Mouse (Mus musculus) lung, adult 18-20 months (tissue): ENCODE measurements around the gene Tmem150c.

ENCODE experiments used
- DNase-seq, 2 experiments: peaks; one replicate each; pipeline ENCODE4 v3.0.0; 2022; ENCODE audit warnings: mixed read lengths in 2 of 2

The Tmem150c gene

DNA sequence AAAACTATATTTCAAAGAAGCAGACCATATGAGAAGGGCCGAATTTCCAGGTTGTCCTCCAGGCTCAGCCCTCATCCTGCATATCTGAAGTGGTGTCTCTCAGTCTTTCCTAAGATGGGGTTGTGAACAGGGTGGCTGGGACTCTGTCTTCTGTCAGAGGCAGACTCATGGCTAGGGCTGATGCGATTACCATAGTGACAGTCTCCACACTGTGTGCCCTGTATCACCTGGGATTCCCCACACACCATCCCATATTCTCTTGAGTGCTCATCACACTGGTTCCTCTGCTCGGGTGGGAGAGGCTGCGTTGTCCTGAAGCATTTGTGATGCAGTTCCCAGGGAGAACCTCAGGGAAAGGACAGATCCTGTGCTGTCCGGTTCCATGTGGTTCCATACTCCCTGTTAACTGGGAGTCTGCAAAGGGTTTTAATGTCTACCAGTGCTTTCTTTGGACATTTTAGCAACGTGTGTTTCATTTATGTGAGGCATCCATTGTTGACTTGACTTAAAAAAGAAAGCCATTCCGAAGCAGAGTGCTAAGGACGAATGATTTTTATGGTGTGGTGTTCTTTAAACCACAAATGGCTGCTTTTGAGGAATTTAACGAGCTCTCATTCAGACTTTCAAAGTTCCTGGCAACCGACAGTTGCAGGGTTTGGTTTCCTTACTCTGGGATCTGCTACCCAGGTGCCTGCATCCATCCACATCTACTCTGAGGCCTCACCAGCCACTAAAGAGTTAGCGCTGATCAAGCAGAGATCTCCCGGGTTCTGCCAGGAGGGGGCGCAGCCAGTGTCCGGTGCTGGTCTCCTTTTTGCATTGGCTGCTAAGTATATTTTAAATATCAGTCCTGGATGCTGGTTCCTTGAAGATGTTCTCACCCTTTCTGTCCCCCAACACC is 7.2 kb upstream of the Tmem150c start:
- DNase-seq, result peak; percentile 30 to 37

DNA sequence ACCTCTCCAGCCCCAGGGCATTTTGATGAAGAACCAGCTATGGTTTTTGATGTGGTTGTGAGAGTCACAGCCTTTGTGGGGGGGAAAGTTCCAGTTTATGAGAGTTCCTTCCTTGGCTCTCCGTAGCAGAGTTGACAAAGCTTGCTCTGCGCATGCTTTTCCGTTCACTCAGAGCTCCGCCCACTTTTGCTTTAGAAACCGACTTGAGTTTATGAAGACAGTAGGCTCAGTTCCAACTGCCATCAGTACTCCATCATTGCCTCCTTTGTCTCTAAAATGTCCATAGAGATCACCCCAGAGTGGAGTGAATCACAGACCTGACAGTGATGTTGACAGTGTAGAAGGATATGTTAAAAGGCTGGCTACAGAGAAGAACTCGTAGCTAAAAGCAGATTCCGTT is 3.8 kb upstream of the Tmem150c start:
- no peak for DNase-seq

DNA sequence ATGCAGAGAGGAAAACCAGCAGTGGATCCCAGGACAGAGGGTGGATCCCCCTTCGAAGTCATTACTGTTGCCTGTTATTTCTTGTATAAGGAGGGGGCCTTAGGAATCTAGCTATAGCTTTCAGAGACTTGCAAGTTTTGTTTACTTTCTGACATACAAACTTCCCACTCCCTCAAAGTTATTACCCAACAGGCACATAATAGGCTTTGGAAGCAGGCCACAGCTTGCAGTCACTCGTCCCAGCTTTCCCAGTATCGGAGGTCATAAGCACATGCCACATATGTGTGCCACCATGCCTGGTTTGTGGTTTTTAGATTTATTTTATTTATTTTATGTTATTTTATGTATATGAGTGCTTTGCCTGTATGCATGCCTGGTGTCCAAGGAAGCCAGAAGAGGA is 3.2 kb upstream of the Tmem150c start:
- DNase-seq, result no peak

DNA sequence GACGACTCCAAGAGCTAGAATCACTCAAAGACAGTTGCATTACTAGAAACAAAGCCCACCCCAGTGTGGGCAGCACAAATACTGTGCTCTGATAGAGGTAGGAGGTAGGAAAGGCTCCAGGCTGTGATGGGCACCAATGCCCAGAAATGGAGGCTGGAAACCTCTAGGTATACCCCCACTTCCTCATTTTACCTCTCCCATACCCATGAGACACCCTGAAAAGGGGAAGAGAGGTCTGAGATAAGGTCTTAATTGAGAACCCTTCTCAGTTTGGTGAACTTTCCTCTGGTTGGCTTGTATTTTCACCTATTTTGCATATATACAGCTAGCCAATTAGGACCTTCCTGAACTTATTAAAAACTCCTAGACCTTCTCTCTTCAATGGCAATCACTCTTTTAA is 2.4 kb upstream of the Tmem150c start:
- no peak for DNase-seq

DNA sequence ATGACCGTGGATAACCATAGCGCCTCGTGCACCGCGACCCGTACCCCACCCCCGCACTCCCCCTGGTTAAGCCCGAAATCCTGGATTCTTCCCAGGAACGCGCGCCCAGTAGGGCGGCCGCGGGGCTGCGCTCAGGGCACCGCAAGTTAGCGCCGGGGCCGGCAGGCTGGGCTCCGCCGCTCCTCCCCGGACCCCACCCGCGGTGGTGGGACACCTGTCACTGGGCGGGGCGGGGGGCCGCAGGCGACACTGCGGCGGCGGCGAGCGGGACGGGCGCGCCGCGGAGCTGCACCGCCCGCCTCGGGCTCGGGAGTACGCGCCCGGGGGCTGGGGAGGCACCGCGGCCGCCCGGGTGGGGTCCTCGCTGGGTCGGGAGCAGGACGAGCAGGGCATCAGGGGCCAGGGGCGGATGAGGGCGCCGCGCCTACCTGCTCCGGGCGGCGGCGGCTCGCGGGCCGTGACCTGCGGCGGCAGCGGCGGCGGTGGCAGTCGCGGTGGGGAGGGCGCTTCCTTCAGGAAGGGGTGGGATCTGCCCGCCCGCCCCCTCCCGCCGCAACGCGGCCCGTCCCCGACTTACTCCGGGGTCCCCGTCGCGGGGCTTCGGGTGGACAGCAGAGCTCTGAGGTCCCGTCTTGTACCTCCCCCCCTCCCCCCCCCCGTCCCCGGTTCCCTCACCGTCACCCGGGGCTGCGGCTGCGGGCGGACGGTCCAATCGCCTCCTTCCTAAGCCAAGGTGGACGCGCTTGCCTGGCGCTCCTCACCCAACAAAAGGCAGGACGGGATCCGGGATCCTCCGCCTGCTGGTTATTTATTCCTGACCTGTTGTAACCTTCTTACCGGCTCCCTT is 594 bp downstream of the Tmem150c start:
- DNase-seq, result peak; percentile 8 to 25

DNA sequence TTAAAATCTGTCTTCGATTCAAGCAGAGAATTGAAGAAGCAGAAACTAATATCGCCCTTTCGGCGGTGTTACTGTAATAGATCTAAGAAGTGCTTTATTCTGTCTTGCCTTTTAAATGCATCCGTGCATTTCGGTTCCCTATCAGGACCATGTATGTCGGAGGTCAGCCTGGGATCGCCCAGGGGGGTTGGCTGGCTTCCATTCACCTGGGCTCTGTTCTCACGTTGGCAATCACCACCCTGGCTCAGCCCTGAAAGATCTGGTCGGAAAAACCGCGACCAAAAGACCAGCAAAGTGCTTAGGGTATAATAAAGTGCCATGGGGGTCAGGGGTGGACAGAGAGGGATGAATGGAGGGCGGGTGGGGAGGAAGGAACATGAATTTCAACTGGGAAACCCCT is 1.3 kb downstream of the Tmem150c start:
- DNase-seq, result no peak

DNA sequence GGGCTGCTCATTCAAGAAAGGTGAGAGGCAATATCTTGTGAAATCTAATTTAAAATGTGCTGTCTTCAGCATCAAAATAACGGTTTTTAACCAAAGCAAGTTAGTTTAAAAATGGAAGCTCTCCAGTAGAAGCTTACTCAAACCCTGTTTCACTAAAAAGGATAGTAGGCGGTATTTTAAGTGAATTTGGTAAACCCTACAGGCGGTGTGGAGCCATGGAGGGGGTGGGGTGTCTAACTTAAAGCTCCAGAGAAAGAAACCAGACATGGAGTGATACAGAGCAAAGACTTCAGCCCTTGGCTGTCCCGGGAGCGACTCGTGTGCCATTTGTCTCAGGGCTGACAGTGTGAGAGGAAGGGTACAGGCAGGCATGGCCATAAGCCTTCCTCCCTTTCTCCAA is 4.0 kb downstream of the Tmem150c start:
- no peak for DNase-seq

DNA sequence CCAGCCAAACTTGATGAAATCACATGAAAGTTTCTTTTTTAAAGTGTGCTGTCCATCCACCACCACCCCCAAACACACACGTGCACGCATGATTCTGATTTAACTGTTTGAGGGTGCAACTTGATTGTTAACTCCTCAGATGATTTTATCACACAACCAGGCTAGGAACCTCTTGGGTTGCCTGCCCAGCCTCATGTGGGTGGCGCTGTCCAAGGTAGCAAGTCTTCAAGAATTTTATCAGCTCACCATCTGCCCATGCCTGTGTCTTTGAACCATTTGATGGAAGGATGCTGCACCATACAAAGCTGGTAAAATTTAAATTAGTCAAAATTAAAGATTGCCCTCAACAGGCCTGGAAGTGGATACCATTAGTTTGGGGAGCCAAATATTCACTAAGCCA is 9.6 kb downstream of the Tmem150c start:
- no peak for DNase-seq

DNA sequence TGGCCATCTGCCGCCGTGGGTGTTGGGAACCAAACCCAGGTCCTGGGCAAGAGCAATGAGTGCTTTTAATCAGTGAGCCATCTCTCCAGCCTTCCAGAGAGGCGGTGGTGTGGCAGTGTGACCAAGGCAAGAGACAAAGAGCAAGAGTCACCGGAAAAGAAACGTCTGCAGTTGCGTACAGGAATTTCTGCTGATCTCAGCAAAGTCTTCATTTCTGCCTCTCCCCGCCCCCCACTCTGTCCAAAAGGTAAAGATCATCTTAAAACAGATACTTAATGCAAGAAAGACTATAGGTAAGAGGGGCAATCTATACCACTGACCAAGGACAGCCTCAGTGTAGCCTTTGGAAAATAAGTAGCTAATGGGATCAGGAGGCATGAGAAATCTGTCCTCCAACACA is 14.8 kb downstream of the Tmem150c start:
- DNase-seq, result no peak

DNA sequence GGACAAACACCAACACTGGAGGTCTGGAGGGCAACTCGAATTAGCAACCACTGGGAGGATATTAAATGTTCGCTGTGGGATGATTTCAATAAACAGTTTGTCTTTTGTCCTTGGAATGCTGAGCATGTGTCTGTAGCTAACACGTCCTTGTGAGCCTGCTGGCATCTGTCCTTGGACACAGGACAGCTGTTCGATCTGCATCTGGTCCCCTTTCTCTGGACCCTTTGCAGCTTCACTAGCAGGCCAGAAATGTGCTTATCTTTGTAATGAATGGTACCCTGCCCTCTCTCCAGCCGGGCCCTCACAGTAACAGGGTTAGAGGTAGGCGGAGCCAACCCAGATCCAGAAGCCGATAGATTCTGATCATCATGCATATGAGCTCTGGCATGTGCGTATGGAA is 32.3 kb downstream of the Tmem150c start:
- peak in 1 of 2 experiments; percentile 13 for DNase-seq

DNA sequence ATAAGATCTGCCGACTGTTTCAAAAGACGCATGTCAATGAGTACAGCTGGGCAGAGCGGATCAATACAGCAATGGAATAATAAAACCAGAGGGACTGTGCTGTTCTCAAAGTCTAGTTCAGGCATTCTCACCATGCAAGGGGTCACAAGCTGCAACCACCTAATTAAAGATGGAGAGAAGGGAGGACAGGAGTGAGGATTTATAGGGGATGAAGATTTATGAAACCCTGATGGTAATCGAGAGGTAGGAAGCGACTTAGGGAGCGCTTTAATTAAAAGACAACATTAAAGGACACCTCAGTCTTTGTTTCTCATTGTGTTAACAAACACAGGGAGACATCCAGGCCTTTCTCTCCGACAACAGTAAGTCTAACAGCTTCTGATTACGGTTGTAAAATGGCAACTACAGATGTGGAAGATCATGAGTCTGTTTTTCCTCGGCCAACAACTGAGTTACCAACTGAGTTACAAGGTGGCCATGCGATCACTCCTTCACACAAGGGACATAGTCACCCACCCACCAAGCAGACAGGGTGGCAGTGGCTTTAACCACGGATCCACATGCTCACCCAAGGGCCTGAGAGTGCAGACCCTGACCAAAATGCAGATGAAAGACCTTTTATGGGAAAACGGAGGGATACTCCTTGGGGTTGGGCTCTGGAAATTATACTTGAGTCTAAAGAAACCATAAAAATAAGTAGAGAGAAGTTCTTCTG is 34.0 kb downstream of the Tmem150c start:
- no peak for DNase-seq

DNA sequence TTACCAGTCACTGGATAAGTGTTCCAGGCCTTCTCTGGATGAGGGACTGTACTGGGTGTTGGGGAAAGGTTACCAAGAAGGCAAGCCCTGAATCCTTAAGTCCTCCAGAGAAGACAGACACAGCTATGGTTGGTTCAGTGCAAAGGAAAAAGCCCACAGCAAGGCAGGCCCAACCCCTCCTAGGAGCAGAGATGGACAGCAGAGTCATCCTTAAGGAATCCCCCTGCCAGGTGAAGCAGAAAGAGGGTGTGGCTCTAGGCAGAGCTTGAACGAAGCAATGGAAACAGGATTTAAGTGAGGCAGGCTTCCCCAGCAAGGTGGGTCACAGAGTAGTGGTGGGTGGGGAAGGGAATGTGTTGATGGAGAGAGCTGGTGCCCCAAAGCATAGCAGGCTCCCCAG is 35.1 kb downstream of the Tmem150c start:
- DNase-seq, result no peak

DNA sequence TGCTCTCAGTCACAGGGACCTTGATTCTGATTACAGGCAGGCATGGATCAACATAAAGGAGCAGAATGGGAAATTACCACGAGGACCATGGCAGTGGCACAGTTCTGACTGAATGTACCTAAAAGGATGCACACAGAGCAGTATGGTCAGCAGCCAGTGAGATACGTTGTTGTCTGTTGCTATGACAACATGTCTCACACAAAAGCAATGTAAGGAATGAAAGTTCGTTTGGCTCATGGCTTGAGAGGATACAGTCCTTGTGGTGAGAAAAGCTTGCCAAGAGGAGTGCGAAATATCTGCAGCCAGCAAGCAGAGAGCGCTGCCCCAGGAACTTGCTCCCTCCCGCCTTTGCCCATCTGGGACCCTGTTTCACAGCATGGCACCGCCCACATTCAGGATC is 36.3 kb downstream of the Tmem150c start:
- DNase-seq, result no peak

DNA sequence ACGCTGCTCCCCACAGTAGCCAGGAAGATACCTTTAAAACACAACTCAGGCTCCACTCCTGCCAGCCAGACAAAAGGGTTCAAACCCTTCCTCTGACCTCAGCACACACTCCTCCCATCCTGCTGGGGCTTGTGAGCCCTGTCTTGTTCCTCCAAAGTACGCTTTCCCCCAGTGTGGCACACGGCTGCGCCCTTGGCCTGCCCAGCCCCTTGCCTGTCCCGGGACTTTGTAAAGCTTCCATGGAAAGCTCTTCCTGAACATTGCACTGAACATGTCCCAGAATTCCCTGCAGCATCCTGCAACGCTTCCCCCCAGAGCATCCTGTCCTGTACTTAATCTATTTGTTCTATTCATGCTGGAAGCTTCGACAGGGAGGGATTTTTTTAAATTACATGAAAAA is 38.4 kb downstream of the Tmem150c start:
- no peak for DNase-seq

DNA sequence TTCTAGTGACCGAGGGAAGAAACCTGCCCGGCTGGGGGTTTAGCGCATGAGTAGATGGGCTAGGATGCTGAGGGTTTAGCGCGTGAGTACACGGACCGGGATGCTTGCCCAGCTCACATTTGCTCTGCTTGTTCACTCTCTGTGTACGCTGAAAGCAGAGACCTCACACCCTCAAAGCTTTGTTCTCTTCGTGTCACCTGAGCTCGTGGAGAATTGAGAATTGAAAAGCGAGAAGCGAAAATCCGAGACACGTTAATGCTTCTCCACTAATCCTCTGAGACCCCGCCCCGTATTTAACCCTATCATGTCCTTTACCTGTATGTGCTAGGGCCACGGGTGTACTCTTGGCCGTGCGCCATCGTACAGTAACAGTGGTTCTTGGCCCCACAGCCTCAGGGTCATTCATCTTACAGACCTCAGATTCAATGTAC is 38.9 kb downstream of the Tmem150c start:
- DNase-seq, result no peak

DNA sequence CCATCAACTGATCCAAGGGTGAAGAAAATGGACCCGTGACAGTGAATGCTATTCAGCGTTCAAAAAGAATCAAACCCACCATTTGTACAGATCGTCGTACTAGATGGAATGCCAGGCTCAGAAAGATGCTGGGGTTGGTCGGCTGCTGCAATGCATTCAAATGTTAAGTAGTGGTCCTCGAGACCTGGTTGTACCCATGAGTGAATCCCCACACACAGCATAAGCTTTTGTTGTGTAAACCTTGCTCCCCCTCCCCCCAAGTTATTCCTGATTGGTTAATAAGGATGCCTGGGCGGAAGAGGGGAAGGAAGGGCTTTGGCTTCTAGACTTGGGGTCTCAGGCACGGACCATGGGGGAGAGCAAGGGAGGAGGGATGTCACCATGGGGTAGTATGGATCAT is 40.3 kb downstream of the Tmem150c start:
- no peak for DNase-seq

DNA sequence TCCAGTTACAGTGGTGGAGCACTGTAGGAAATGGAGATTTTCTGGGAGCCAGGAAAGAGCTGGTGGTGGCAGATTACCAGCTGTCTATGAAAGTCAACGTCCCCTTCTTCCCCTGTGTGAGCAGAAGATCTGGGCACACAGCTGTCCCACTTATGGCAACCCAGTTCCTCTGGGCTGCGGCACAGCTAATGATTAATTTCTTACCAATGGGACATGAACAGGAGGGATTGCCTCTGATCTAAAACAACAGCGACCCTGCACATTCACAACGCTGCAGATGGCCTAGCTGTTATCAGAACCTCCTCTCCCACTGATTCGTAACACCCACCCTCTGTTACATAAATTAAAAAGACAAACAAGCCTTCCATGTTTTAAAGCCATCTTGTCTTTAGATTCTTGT is 46.2 kb downstream of the Tmem150c start:
- no peak for DNase-seq

DNA sequence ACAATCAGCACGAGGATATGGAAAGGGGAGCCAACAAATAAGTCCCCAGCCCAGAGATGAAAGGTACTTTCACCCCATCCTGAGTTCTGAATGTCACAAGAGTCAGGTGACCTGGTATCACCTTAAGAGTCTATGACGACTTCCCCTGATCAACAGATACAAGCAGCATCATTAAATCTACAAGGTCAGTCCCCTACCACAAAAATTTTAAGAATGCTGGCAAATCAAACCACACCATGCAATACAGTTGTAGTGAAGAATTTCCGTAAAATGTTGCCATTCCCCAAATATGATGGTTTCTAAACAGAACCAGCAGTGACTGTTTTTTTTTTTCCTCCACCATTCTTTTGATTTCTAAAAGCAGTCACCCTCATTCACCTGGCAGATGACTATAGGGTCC is 49.0 kb downstream of the Tmem150c start:
- DNase-seq, result no peak

DNA sequence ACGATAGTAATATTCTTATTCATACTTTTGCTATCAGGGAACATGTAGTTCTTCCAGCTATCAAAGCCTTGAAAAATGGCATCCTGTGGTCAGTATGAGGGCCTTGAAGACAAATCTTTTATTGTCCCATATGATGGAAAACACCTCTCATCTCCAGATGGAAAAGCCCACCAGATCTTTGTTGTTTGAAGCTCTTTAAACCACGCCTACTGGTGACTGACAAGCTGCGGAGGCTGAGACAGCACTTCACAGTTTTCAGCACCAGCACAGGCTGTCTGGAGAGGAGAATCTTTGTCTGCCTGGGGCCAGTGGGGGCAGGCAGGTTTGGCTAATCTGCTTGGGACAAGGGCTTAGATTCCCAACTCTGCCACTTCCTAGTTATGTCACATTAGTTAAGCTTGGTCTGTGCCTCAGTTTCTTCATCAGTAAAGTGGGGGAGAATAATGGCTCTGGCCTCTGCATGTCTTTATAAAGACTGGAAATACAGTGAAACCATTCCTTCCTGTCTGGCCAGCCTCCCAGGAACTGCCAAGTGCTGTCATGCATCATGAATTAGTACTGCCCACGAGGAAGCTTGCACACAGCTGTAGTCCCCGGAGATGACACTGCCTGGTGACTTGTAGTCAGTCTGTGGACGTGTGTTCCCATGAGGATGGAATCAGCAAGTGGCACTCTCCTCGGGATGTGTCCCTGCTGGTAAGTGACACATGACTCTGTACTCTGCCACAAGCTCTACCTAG is 49.9 kb downstream of the Tmem150c start:
- no peak for DNase-seq

DNA sequence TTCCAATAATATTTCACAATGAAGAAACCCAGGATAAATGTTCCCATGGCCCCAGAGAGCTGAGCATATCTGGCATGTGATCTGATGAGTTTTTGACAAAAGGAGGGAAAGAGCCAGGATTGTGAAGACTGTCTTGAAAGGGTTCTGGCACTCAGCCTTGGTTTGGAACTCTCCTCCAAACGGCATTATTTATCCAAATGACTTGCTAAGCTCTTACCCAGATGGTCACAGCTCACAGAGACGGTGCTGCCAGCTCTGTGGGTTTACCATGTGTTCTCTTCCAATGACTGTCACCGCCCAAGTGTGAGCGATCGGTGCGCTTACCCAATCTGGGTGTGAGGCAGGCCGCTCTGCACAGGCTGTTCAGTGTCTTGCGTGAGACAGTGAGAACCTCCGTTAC is 50.7 kb downstream of the Tmem150c start:
- DNase-seq, result peak; percentile 22 to 43

DNA sequence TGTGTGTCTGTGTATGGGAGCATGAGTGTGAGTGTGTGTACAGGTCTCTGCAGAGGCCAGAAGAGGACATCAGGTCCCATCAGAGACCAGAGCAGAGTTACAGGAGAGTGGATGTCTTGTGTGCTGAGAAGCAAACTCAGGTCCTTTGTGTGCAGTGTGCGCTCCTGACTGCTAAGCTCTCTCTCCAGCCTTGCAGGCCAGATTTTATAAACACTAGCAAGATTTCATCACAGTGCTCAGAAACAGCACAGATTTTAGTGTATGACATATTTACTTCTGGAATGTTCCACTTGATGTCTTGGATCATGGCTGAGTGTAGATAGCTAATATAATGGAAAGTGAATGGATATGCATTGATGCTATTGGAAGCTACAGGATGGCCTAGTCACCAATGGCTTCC is 57.2 kb downstream of the Tmem150c start:
- DNase-seq, result no peak

DNA sequence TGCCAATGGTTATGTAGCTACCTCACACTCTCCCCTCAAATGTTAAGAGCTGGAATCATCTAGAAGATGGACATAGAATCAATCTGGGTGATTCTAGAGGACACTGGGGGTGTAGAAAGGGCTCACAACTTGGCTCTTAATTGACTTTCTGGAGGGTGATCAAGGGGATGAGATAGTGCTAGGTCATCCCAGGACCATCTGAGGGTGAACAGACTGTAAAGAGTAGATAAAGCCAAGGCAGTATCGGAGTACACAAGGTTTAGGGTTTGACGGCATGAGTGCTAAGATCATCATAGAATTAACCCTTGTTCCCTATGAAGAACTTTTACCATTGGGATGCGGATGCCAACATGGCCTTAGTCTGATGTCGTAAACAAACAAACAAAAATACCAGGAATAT is 61.6 kb downstream of the Tmem150c start:
- DNase-seq, result no peak

DNA sequence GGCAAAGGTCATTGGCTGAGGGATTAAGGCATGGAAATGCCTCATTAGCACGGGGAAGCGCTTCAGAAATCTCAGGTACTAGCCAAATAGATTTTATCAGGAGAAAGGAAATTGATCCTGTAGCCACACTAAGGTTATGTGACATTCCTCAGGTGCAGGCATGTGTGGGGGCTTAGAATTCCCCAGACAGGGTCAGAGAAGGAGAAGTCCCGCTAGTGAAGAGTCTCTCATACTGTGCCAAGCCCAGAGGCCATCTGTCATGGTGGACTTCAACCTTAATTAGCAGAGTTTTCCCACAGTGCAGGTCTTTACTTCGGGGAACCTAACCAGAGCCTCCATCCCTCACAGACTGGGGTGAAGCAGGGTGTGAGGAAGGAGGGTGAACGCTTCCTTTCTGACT is 62.7 kb downstream of the Tmem150c start:
- DNase-seq, result no peak
